ENCODE assay signal across 8 mouse cellular contexts in the genomic region with DNA sequence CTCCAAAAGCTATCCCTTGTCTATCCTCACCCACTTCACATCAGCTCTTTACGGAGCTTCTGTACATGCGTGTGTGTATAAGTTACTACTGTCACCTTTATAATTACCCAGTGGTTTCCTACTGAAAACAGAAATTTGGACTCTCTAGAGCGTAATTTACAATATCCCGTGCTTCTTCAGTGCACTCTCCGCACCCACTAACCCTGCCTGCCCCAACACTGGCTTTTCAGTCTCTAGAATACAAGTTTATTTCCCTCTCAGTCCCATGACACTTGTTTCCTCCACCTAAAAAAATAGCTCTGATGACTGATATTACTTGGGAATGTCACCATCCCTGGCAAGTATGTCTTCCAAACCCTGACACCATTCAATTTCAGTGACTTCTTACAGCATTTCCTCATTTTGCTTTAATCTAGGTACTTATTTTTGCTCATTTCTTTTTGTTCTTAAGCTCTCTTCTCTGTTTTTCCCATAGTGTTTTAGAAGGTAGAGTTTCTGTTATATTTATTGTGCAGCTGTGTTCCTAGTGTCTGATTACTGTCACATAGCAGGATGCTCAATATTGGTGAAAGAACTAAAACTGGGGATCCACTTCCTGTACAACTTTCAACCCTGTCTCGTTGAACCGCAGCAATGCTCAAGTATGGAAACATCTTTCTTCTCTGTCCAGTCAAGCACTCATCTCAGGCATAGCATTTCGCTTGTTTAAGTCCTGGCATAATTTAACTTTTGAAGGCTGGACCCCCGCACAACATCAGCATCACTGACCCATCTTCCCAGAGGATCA. TPM values are rescaled to one million over a fixed set of nuclear protein-coding genes. Genes with fewer than 3 reads are reported as not detected.
DNase-seq lines count a peak whose midpoint lies in the region; ATAC-seq and TF ChIP-seq lines count a peak whose summit lies in the region.

No protein-coding gene starts in this region.

- no peak for DNase-seq in gastrocnemius, adult 2 months
- no peak for DNase-seq in gastrocnemius, adult 8-10 months (ENCODE audit: low spot score in 2 of 2)
- peak; percentile 23 for DNase-seq in CD4-positive, CD25-positive, alpha-beta regulatory T cell, adult 2 months (ENCODE audit: low read depth, low spot score)
- no peak for DNase-seq in forebrain, embryonic 14.5 days (ENCODE audit: low spot score)
- DNase-seq in frontal cortex, postnatal 36 days (ENCODE audit: low spot score in 2 of 2), result no peak
- no peak for DNase-seq in gastrocnemius, postnatal 10 days
- DNase-seq in thymus, postnatal 0 days (ENCODE audit: low spot score), result no peak

- H3K27ac ChIP-seq in gastrocnemius, adult 2 months, result peak overlapping the region; percentile 98
- peak overlapping the region; percentile 99 for H3K27ac ChIP-seq in forebrain, embryonic 14.5 days (ENCODE audit: low read depth, low read length)
- peak overlapping the region; percentile 95 for H3K27ac ChIP-seq in liver, embryonic 15.5 days (replicated peaks)

- no peaks in the 10 kb centered on the region for H3K36me3 ChIP-seq in forebrain, embryonic 14.5 days (ENCODE audit: control insufficient read depth, insufficient read depth, low read length)
- H3K36me3 ChIP-seq in liver, embryonic 15.5 days (replicated peaks), result peaks cover 15% of the 10 kb centered on the region; the same call in 1 of the 2 replicates

- H3K4me2 ChIP-seq in forebrain, embryonic 14.5 days (ENCODE audit: low read length), result peak overlapping the region; percentile 90
- H3K4me2 ChIP-seq in liver, embryonic 15.5 days, result peak overlapping the region; percentile 93

- H3K27me3 ChIP-seq in forebrain, embryonic 14.5 days (replicated peaks; ENCODE audit: control insufficient read depth, insufficient read depth, low read length), result no peaks in the 10 kb centered on the region
- no peaks in the 10 kb centered on the region for H3K27me3 ChIP-seq in liver, embryonic 15.5 days

- no peaks in the 10 kb centered on the region for H3K9me3 ChIP-seq in forebrain, embryonic 14.5 days (replicated peaks; ENCODE audit: control insufficient read depth, low read length)
- no peaks in the 10 kb centered on the region for H3K9me3 ChIP-seq in liver, embryonic 15.5 days (replicated peaks)

- WGBS in forebrain, embryonic 14.5 days, result 41% methylated on average over 9 of the region's 9 CpGs
- 41% methylated on average over 9 of the region's 9 CpGs for whole genome bisulfite sequencing in liver, embryonic 15.5 days (ENCODE audit: insufficient replicate concordance)

- peak overlapping the region; percentile 84 for H3K4me3 ChIP-seq in gastrocnemius, adult 2 months
- H3K4me3 ChIP-seq in forebrain, embryonic 14.5 days (ENCODE audit: low read depth, low read length), result peak overlapping the region; percentile 53
- peak overlapping the region; percentile 70 for H3K4me3 ChIP-seq in liver, embryonic 15.5 days (replicated peaks)

- H3K9ac ChIP-seq in forebrain, embryonic 14.5 days (ENCODE audit: low read length), result peak overlapping the region; percentile 88
- peak overlapping the region; percentile 81 for H3K9ac ChIP-seq in liver, embryonic 15.5 days

- TF ChIP-seq CTCF in gastrocnemius, adult 2 months (IDR thresholded peaks at IDR 0.05), result no peak

- intact Hi-C loops in gastrocnemius, adult 2 months (cut with DNase I), result loop anchor here (2.0 to 5.0 kb wide), 3 partner anchors 45 to 120 kb away; partner anchors contain the start of genes Plscr3 and Tmem95

- peaks cover 33% of the 10 kb centered on the region for H3K4me1 ChIP-seq in forebrain, embryonic 14.5 days (ENCODE audit: control insufficient read depth, insufficient read depth, low read length)
- H3K4me1 ChIP-seq in liver, embryonic 15.5 days (replicated peaks), result peaks cover 66% of the 10 kb centered on the region

- no peak for ATAC-seq in forebrain, embryonic 14.5 days
- ATAC-seq in liver, embryonic 15.5 days (ENCODE audit: insufficient read depth), result no peak

RNA-seq across cellular contexts. Expression of gene Polr2a, which starts 0.9 kb away (rescaled TPM):
- total RNA-seq in gastrocnemius, adult 2 months (2021), result 10 to 100 TPM; 26.9 to 35.4 TPM
- total RNA-seq in gastrocnemius, adult 8-10 months (2022), result 10 to 100 TPM; 27.8 to 38.4 (median 35.3) TPM
- 21.1 and 21.3 TPM in 2 replicates for polyA plus RNA-seq in forebrain, embryonic 14.5 days (2014; fragmentation: Nextera tagmentation; extraction: Ambion mirVana)
- polyA plus RNA-seq in liver, embryonic 15.5 days (2015; fragmentation: Nextera tagmentation; extraction: Ambion mirVana), result 10.2 and 10.4 TPM in 2 replicates
- total RNA-seq in gastrocnemius, postnatal 10 days (2021), result 10 to 100 TPM; 45.9 to 49.4 TPM
- polyA plus RNA-seq in thymus, postnatal 0 days (2015; fragmentation: Nextera tagmentation; extraction: Ambion mirVana), result 20.6 and 22.4 TPM in 2 replicates

RNA-seq across cellular contexts. Expression of gene Slc35g3, which starts 4.3 kb away (rescaled TPM):
- not detected for total RNA-seq in gastrocnemius, adult 2 months (2021)
- total RNA-seq in gastrocnemius, adult 8-10 months (2022), result not detected
- 0.56 TPM in 1 of 2 replicates, not detected in the other for polyA plus RNA-seq in forebrain, embryonic 14.5 days (2014; fragmentation: Nextera tagmentation; extraction: Ambion mirVana)
- not detected in 2 replicates for polyA plus RNA-seq in liver, embryonic 15.5 days (2015; fragmentation: Nextera tagmentation; extraction: Ambion mirVana)
- not detected for total RNA-seq in gastrocnemius, postnatal 10 days (2021)
- 0.14 TPM in 1 of 2 replicates, not detected in the other for polyA plus RNA-seq in thymus, postnatal 0 days (2015; fragmentation: Nextera tagmentation; extraction: Ambion mirVana)

RNA-seq across cellular contexts. Expression of gene Zbtb4, which starts 8.2 kb away (rescaled TPM):
- 10 to 100 TPM; 29.3 to 35.9 TPM for total RNA-seq in gastrocnemius, adult 2 months (2021)
- 10 to 100 TPM; 35.6 to 40.3 (median 38.5) TPM for total RNA-seq in gastrocnemius, adult 8-10 months (2022)
- 2.1 and 2.8 TPM in 2 replicates for polyA plus RNA-seq in forebrain, embryonic 14.5 days (2014; fragmentation: Nextera tagmentation; extraction: Ambion mirVana)
- polyA plus RNA-seq in liver, embryonic 15.5 days (2015; fragmentation: Nextera tagmentation; extraction: Ambion mirVana), result 0.43 and 0.92 TPM in 2 replicates
- 10 to 100 TPM; 21.0 to 29.3 TPM for total RNA-seq in gastrocnemius, postnatal 10 days (2021)
- polyA plus RNA-seq in thymus, postnatal 0 days (2015; fragmentation: Nextera tagmentation; extraction: Ambion mirVana), result 2.5 and 2.6 TPM in 2 replicates

RNA-seq across cellular contexts. Expression of gene Chrnb1, which starts 38.2 kb away (rescaled TPM):
- 10 to 100 TPM; 23.2 to 26.3 TPM for total RNA-seq in gastrocnemius, adult 2 months (2021)
- 10 to 100 TPM; 25.2 to 33.8 (median 28.9) TPM for total RNA-seq in gastrocnemius, adult 8-10 months (2022)
- polyA plus RNA-seq in forebrain, embryonic 14.5 days (2014; fragmentation: Nextera tagmentation; extraction: Ambion mirVana), result 0.68 and 1.4 TPM in 2 replicates
- 0.84 and 1.3 TPM in 2 replicates for polyA plus RNA-seq in liver, embryonic 15.5 days (2015; fragmentation: Nextera tagmentation; extraction: Ambion mirVana)
- 100 to 1,000 TPM; 105 to 124 TPM for total RNA-seq in gastrocnemius, postnatal 10 days (2021)
- polyA plus RNA-seq in thymus, postnatal 0 days (2015; fragmentation: Nextera tagmentation; extraction: Ambion mirVana), result 3.2 and 3.4 TPM in 2 replicates

RNA-seq across cellular contexts. Expression of gene Fgf11, which starts 44.2 kb away (rescaled TPM):
- 1 to 10 TPM; 3.9 to 4.7 TPM for total RNA-seq in gastrocnemius, adult 2 months (2021)
- 1 to 10 TPM; 2.5 to 5.8 (median 4.0) TPM for total RNA-seq in gastrocnemius, adult 8-10 months (2022)
- 2.9 and 3.0 TPM in 2 replicates for polyA plus RNA-seq in forebrain, embryonic 14.5 days (2014; fragmentation: Nextera tagmentation; extraction: Ambion mirVana)
- 0.16 and 0.18 TPM in 2 replicates for polyA plus RNA-seq in liver, embryonic 15.5 days (2015; fragmentation: Nextera tagmentation; extraction: Ambion mirVana)
- 10 to 100 TPM; 10.5 to 12.2 TPM for total RNA-seq in gastrocnemius, postnatal 10 days (2021)
- polyA plus RNA-seq in thymus, postnatal 0 days (2015; fragmentation: Nextera tagmentation; extraction: Ambion mirVana), result 0.65 and 0.84 TPM in 2 replicates
